Mouse (Mus musculus): ENCODE data around the gene Tmem253. TPM values are rescaled to one million over a fixed set of nuclear protein-coding genes. Genes with fewer than 3 reads are reported as not detected.

Tmem253 gene
- 1 to 10 TPM in 1 of 2 experiments, under 1 TPM in 1; 0.34 to 1.4 TPM for total RNA-seq (2021)
- long read RNA-seq, experiment 1, result 0 reads
- long read RNA-seq, experiment 2, partial matches to known transcripts, result 0 of 1 reads
- long read RNA-seq, experiment 2, other reads (novel, unspliced or antisense), result 1 of 1 reads

GRCm38 (mm10) chr14:52015445-52016100 lies at the start of gene Tmem253:
TSS of gene Tmem253 (plus strand) at chr14:52015658.
- no peak for TF ChIP-seq CTCF (conservative IDR thresholded peaks at IDR 0.05)
- no peak for DNase-seq (ENCODE audit: low spot score in 2 of 2)
- Histone ChIP-seq H3K4me3 (peak within 1 kb of the TSS; percentile 69), H3K27ac (peak within 1 kb of the TSS; percentile 92)

DNA sequence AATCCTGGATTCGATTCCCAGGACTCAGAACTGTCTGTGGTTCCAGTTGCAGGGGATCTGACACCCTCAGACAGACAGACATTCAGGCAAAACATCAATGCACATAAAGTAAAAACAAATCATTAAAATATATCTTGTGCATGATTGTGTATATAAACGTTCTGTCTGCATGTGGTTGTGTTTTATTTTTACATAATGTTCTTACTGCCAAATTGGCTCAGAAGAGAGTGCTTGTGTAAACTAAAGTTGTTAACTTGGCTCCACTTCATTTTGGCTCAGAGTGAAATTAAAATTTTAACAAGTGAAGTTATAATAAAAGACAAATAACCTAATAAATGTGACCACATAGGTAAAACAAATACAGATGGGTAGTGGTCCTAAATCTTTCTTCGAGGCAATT lies 48.1 kb upstream of the Tmem253 start:
- no peak for TF ChIP-seq CTCF (conservative IDR thresholded peaks at IDR 0.05)
- no peak for DNase-seq (ENCODE audit: low spot score in 2 of 2)
- Histone ChIP-seq H3K27ac (no peak overlapping the region), H3K4me3 (no peak overlapping the region)

GRCm38 (mm10) chr14:51979252-51979651 lies 36.2 kb upstream of the Tmem253 start:
- Histone ChIP-seq H3K27ac (no peak overlapping the region), H3K4me3 (no peak overlapping the region)
- no peak for DNase-seq (ENCODE audit: low spot score in 2 of 2)
- TF ChIP-seq CTCF (conservative IDR thresholded peaks at IDR 0.05), result no peak

DNA sequence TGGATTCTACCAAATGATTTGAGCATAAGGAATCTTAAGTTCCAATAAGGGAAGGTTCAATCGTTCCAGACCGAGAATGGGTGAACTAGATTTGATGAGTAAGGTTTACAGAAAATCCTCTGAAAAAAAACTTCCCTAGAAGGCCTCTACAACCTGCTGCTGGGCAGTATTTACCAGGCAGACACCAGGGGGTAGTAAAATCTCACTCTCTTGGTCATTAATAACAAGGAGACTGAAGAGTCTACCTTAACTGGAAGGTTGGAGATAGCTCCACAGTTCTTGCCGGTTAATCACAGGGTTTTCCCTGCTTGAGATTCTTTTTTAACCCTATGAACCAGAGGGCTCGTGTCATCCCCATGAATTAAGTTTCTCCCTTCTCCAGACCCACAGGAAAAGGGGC lies 32.2 kb upstream of the Tmem253 start:
- peak; percentile 47 for TF ChIP-seq CTCF (conservative IDR thresholded peaks at IDR 0.05)
- no peak for DNase-seq (ENCODE audit: low spot score in 2 of 2)
- Histone ChIP-seq H3K4me3 (no peak overlapping the region), H3K27ac (no peak overlapping the region)

- H3K4me3 ChIP-seq, result peak overlapping the region; percentile 69
- no peak for DNase-seq (ENCODE audit: low spot score in 2 of 2)
- no peak for TF ChIP-seq CTCF (conservative IDR thresholded peaks at IDR 0.05)
- H3K27ac ChIP-seq, result peak overlapping the region; percentile 90; the same call in 1 of the 2 replicates
These were observed 31.6 kb upstream of the Tmem253 start for GRCm38 (mm10) chr14:51983855-51984246.

DNA sequence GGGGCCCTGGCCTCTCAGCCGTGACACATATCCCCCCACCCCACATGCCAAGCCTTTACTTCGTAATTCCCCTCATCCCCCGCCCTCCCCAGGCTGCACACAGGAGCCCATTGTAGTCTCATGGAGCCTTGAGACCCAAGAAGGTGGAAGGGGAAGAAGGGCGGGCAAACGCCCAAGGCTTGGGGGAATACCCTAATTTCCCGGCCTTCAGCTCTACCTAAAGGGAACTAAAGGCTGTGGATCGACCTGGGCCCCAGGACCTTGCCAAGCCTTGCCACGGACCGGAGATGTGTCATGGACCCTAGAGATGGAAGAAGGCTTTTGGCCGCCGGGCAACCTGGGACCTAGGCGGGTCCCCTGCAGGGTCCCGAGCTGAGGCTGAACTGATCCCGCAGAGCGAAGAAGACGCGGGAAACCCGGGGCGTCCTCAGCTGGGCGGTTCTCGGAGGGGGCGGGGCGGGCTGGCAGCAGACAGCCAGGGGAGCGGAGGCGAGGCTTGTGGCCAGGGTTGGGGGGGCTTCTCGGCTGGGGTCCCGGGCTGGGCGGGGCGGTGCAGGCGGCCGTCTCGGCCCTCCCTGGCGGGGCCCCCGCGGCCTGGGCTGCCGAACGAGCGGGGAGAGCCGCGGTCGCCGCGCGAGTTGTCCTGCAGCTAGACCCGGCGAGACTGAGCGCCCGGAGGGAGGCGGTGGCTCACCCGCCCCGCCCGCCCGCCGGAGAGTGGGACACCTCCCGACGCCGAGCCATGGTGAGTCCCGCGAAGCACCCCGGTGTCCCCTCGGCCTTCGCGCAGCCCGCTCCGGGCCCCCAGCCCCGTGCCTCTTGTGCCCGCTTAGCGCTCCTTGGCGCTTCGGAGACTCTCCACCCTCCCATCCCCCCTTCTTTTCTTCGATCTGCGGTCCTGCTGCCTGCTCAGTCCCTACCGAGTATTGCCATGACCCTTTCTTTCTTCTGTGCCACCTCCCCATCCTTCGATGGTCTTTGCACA lies 30.9 kb upstream of the Tmem253 start, which contains the start of gene Arhgef40:
Arhgef40 (plus strand) TSS at position 473 of the 985 bp plus-strand sequence.
- peak within 1 kb of the TSS; percentile 90 for H3K27ac ChIP-seq
- TF ChIP-seq CTCF (conservative IDR thresholded peaks at IDR 0.05), result no peak
- DNase-seq (ENCODE audit: low spot score in 2 of 2), result peak; percentile 59 to 65

DNA sequence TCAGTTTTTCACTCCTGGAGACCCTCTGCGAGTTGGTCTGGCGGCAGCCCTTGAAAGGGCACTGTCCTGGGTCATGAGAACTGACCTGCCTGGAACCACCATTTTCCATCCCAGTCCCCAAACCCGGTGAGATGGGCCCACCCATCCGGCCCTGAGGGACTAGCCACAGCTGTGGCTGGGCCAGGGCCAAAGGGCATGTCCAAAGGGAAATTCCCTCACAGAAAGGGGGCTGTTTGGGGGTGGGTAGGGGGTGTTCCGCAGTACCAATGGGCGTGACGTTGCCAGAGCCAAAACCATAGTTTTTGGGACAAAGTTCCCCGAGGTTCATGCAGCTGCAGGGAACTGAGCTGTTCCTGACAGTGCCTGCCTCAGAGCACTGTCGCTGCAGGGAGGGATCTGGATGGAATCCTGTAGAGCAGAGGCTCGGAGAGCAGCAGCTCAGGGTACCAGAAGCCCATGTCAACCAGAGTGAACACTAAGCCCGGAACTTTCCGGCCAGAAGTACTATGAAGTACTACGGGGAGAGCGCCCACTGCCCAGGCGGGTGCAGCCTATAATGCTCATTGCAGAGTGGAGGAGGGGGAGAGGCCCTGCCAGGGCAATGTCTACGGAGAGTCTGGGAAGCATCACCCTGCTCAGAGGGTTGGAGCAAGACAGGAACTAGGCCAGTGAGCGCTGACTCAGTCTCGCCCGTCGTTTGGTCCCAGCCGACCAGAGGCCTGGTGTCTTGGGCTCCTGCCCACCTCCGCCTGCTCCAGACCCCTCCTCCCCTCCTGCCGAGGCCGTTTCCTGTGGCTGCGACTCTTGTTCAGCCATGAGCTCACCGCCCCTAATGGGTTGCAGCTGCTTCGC lies 29.9 kb upstream of the Tmem253 start:
- Histone ChIP-seq H3K4me3 (peak overlapping the region; percentile 69), H3K27ac (peak overlapping the region; percentile 90)
- TF ChIP-seq CTCF (conservative IDR thresholded peaks at IDR 0.05), result no peak
- peak; percentile 54 to 77 for DNase-seq (ENCODE audit: low spot score in 2 of 2)

More for the DNA sequence above, 30.9 kb upstream of the Tmem253 start, which contains the start of gene Arhgef40:
- peak within 1 kb of the TSS; percentile 69 for H3K4me3 ChIP-seq

DNA sequence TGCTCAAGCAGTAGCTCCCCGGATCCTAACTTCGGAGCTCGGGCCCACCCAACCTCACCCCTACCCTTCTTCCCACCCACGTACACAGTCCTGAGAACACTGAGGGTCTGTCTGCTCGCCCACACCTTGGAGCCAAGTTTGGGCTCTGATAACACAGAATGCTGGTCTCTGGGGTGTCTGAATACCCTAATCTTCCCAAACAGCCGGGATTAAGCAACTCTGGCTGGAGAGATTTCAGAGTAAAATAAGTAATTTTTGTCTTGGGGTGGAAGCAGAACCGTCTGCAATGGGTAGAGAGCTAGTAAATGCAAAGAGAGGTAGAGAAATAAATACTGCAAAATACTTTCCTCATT lies 29.3 kb upstream of the Tmem253 start:
- Histone ChIP-seq H3K27ac (peak overlapping the region; percentile 90), H3K4me3 (peak overlapping the region; percentile 69)

GRCm38 (mm10) chr14:51987177-51987576 lies 28.3 kb upstream of the Tmem253 start:
- 0 out of 2 replicates have a peak overlapping the region, but pooled peaks have one; percentile 90 for H3K27ac ChIP-seq
- no peak overlapping the region for H3K4me3 ChIP-seq
- TF ChIP-seq CTCF (conservative IDR thresholded peaks at IDR 0.05), result no peak
- DNase-seq (ENCODE audit: low spot score in 2 of 2), result no peak

More for the DNA sequence above, 29.3 kb upstream of the Tmem253 start:
- no peak for TF ChIP-seq CTCF (conservative IDR thresholded peaks at IDR 0.05)
- no peak for DNase-seq (ENCODE audit: low spot score in 2 of 2)

- TF ChIP-seq CTCF (conservative IDR thresholded peaks at IDR 0.05), result no peak
- no peak for DNase-seq (ENCODE audit: low spot score in 2 of 2)
These were observed 26.7 kb upstream of the Tmem253 start for GRCm38 (mm10) chr14:51988731-51989130.

GRCm38 (mm10) chr14:51989461-51989970 lies 25.9 kb upstream of the Tmem253 start:
- TF ChIP-seq CTCF (conservative IDR thresholded peaks at IDR 0.05), result no peak
- peak overlapping the region; percentile 18; the same call in 1 of the 2 replicates for H3K27ac ChIP-seq
- H3K4me3 ChIP-seq, result no peak overlapping the region
- DNase-seq (ENCODE audit: low spot score in 2 of 2), result no peak

More at GRCm38 (mm10) chr14:51988731-51989130, 26.7 kb upstream of the Tmem253 start:
- Histone ChIP-seq H3K4me3 (no peak overlapping the region), H3K27ac (peak overlapping the region; percentile 18; the same call in 1 of the 2 replicates)

DNA sequence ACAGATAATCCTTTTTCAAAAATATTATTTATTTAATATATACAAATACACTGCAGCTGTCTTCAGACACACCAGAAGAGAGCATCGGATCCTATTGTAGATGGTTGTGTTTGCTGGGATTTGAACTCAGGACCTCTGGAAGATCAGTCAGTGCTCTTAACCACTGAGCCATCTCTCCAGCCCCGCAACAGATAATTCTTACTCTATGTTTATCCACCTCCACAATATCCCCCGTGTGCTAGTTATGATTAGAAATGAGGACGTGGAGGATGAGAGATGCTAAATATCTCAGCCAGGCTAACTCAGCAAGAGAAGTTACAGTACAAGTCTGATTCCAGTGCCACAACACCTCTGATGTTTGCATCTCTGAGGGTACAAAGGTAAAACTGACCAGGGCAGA lies 21.0 kb upstream of the Tmem253 start:
- Histone ChIP-seq H3K4me3 (no peak overlapping the region), H3K27ac (no peak overlapping the region)
- TF ChIP-seq CTCF (conservative IDR thresholded peaks at IDR 0.05), result no peak
- DNase-seq (ENCODE audit: low spot score in 2 of 2), result no peak
